Mouse (Mus musculus): ENCODE data around the gene Ccna2.
"Not testable (repeated sequence)": the region's sequence is repeated elsewhere in the genome, so short reads cannot be mapped to it uniquely, and the experiment has no call there.

Gene Ccna2

GRCm38 (mm10) chr3:36571827-36572378 lies at the start of gene Ccna2:
Gene Ccna2, minus strand, starts transcription at chr3:36572150.
- peak; percentile 97 for DNase-seq (ENCODE audit: low spot score)

- DNase-seq (ENCODE audit: low spot score) = no peak
Observed at GRCm38 (mm10) chr3:36618181-36618580, 46.2 kb upstream of the Ccna2 start.

DNA sequence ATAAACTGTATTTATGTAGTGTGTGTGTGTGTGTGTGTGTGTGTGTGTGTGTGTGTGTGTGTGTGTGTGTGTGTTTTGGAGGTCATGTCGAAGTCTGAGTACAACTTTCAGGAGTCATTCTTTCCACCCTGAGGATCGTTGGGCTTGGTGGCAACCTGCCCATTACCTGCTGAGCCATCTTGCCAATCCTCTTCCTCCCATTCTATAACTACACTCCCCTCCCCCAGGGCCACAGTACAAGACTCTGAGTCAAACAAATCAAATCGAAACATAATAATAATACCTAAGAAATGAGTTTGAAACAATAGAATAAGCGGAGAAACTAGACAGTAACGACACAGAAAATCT lies 41.9 kb upstream of the Ccna2 start:
- no peak for DNase-seq (ENCODE audit: low spot score)

DNA sequence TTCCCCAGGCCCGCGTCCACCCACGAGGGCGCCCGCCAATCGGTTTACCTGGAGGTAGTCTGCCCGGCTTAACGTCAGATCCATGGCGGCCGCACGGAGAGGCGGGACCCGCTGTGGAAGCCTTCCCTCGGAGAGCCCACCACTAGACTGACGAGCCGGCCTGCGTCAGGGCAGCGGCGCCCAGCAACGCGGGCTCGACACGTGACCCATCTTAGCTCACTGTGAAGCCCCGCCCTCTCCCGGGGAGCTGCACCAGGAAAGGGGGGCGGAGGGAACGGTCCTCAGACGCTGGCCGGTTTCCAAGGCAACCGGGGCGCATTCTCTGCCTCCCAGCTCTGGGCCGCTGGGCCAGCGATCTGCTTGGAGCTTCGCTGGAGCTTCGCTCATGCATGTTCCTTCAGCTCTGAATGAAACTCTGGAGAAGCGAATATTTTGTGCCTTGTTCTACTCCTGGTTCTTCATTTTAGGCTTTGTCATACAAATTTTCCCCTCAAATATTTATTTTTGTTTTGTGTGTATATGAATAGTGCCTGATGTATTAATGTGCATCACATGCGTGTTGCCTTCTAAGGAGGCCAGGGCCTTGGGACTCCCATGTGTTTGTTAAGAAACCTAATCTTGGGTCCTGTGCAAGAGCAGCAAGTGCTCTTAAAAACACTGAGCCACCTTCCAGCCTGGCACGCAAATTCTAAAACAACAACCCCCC lies 41.4 kb upstream of the Ccna2 start, which contains the start of gene Bbs7:
TSS of gene Bbs7 (minus strand) at position 276 of the 706 bp plus-strand sequence.
- peak; percentile 81 for DNase-seq (ENCODE audit: low spot score)

- no peak for DNase-seq (ENCODE audit: low spot score)
Observed at GRCm38 (mm10) chr3:36612687-36613086, 40.7 kb upstream of the Ccna2 start.

DNA sequence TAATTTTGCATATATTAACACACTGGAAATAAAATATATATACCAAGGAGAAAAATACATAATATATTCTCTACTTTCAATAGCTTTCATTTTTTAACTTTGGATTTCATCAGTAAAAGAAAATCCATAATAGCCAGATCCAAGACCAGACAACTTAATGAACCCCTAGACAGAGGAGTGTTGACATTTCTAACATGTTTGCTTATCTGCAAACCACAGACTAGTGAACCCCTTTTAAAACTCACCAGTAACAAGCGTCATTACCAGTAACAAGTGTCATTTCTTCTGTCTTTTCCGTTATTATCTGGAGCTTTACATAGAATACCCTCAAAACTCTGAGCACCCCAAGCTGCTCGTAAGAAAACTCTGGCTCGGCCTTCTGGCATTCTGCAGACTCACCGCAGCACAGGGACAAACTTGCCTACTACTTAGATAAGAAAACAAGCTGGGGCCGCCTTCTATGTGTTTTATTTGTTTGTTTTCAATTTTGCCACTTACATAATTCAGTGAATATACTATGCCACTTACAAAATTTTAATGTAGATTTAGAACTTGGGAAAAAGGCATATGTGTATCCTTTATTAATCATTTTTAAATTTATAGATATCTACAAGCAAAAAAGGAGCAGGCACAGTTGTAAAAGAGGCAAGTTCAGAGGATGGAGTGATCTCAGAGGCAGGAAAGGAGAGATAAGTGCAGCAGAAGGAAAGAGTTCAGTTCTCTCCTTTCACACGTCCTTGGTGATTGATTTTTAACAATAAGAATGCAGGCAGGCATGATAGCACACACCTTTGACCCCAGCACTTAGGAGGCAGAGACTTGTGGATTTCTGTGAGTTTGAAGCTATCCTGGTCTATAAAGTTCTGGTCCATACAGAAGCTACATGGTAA lies 34.2 kb upstream of the Ccna2 start:
- no peak for DNase-seq (ENCODE audit: low spot score)

- not testable (repeated sequence) for DNase-seq (ENCODE audit: low spot score)
Observed at GRCm38 (mm10) chr3:36599773-36600172, 27.8 kb upstream of the Ccna2 start.

- no peak for DNase-seq (ENCODE audit: low spot score)
Observed at GRCm38 (mm10) chr3:36598811-36599210, 26.9 kb upstream of the Ccna2 start.

- no peak for DNase-seq (ENCODE audit: low spot score)
Observed at GRCm38 (mm10) chr3:36571361-36571826, 556 bp downstream of the Ccna2 start.

DNA sequence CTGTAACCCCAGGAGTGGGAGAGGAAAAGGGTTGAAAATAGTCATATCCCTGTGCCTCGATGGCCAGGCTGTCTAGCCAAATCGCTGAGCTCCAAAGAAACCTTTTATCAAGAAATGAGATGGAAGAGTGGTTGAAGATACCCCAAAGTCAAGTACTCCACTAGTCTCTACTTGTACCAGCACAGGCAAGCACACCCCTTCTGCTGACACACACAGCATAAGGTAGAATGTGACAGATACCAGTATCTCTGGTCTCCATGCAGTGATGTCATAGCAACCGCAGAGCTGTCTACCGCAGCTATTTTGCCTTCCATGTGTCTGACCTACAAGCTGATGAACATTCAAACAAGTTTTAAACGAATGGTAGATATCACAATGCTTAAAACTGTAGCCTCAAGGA lies 2.1 kb downstream of the Ccna2 start:
- no peak for DNase-seq (ENCODE audit: low spot score)

- DNase-seq (ENCODE audit: low spot score) = no peak
Observed at GRCm38 (mm10) chr3:36563666-36564065, 8.3 kb downstream of the Ccna2 start.

DNA sequence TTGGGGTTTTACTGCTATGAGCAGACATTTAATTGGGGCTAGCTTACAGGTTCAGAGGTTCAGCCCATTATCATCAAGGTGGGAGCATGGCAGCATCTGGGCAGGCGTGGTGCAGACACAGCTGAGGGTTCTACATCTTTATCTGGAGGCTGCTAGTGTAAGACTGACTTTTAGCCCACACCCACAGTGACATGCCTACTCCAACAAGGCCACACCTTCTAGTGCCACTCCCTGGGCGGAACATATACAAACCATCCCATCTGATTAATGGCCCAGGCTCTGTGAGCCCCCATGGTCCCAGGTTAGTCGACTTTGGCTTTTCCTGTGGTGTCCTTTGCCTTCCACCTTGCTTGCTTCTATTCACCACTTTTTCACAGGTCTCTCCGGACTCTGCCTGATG lies 12.3 kb downstream of the Ccna2 start:
- no peak for DNase-seq (ENCODE audit: low spot score)

GRCm38 (mm10) chr3:36557601-36558000 lies 14.3 kb downstream of the Ccna2 start:
- DNase-seq (ENCODE audit: low spot score) = no peak

- peak; percentile 91 for DNase-seq (ENCODE audit: low spot score)
Observed at GRCm38 (mm10) chr3:36552406-36553047, 19.4 kb downstream of the Ccna2 start, which contains the start of gene Exosc9. Gene Exosc9, plus strand, starts transcription at chr3:36552606.

GRCm38 (mm10) chr3:36551851-36552384 lies 20.0 kb downstream of the Ccna2 start:
- DNase-seq (ENCODE audit: low spot score) = peak; percentile 39

- DNase-seq (ENCODE audit: low spot score) = no peak
Observed at GRCm38 (mm10) chr3:36551343-36551742, 20.6 kb downstream of the Ccna2 start.

- DNase-seq (ENCODE audit: low spot score) = no peak
Observed at GRCm38 (mm10) chr3:36544961-36545360, 27.0 kb downstream of the Ccna2 start.

DNA sequence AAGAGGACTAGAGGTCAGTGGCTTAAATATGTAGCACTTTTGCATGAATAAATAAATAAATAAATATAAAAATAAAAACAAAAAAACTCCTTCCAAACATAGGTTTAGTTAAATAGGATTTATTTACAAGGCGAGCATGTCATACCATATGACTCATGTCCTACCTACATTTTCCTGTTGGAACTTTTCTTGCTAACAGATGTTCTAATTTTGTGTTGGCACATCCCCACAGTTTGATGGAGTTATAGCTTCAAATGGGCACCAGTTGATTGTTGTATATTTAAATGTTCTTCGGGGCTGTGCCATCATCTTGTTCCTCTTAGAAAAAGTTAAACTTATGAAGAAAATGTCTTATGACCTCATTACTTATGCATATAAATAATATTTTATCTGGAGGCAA lies 30.6 kb downstream of the Ccna2 start:
- no peak for DNase-seq (ENCODE audit: low spot score)

- DNase-seq (ENCODE audit: low spot score) = no peak
Observed at GRCm38 (mm10) chr3:36540756-36541155, 31.2 kb downstream of the Ccna2 start.

DNA sequence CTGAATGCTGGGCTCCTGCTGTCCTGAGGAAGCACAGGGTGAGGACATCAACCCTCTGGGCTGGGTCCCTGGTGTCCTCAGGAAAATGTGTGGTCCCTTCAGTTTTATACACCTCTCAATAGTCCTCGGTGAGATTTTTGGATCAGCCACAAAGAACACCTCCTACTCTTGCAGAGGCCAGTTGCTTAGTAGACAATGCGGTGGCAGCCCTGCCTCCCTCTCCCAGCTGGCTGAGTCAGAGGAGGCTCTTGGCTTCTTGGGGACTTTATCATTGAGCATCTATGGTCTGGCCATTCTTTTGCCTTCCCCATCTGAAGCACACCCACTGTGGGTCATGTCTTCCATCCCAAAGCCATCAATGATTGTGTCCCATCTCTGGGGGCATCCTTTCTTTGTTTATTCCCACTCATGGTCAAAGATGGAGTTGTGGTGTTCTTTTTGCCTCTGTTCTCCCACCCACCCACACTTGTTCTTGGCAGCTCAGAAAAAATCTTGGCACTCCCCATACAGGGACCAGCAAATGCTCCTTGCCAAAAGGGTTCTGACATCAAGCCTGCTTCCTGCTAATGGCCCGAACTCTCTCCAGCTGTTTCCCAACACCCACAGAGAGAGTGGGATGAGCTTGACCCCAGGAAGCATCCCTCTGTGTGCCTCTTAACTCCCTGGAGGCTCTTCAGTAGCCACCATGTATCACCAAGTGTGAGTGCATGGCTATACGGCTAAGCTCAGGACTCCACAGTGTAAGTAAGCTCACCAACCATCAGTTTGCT lies 34.1 kb downstream of the Ccna2 start:
- no peak for DNase-seq (ENCODE audit: low spot score)

- DNase-seq (ENCODE audit: low spot score) = no peak
Observed at GRCm38 (mm10) chr3:36536041-36536440, 35.9 kb downstream of the Ccna2 start.

Data from T-cell, adult 2 months (primary cell).